Mouse (Mus musculus): ENCODE results near the gene Spdl1. TPM values are rescaled to one million over a fixed set of nuclear protein-coding genes. Genes with fewer than 3 reads are reported as not detected.

Spdl1 gene
- polyA plus RNA-seq, 1 experiment from 2014 or later, result 5.0 TPM

DNA sequence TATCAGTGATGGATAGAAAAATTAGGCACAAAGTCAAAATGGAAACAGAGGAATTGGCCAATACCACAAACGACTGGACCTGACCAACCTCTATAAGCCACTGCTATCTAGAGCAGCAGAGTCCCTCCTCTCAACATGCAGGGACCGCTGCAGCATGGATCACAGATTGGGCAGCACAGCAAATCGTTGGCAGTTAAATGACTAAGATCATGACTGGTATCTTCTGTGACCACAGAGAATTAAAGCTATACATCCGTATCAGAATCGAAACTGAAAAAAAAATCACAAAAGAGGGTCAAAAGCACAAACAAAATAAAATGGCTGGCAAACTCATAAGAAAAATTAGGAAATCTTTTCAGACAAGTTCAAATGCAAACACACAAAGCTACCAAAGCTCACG, 71.3 kb downstream of the Spdl1 start:
- DNase-seq (ENCODE audit: low spot score) (no peak), ATAC-seq (ENCODE audit: low FRiP score, low TSS enrichment) (no peak)
- 75% methylated on average over 6 of the region's 6 CpGs for WGBS
- no peak overlapping the region for H3K4me3 ChIP-seq (ENCODE audit: low read depth, low read length)
- H3K36me3 ChIP-seq (ENCODE audit: control insufficient read depth, insufficient read depth, low read length), result no peaks in the 10 kb centered on the region
- H3K4me2 ChIP-seq (replicated peaks; ENCODE audit: low read depth), result no peak overlapping the region
- no peak overlapping the region for H3K9ac ChIP-seq (ENCODE audit: low read length)
- TF ChIP-seq EP300 (optimal IDR thresholded peaks at IDR 0.05) (no peak), CTCF (IDR thresholded peaks at IDR 0.05; ENCODE audit: low read depth) (no peak)
- no peaks in the 10 kb centered on the region for H3K4me1 ChIP-seq (replicated peaks; ENCODE audit: control insufficient read depth, insufficient read depth)
- no peaks in the 10 kb centered on the region for H3K9me3 ChIP-seq (ENCODE audit: control insufficient read depth, low read length)
- H3K27me3 ChIP-seq (ENCODE audit: control insufficient read depth, insufficient read depth, low read length), result no peaks in the 10 kb centered on the region
- H3K27ac ChIP-seq (replicated peaks), result no peak overlapping the region

DNA sequence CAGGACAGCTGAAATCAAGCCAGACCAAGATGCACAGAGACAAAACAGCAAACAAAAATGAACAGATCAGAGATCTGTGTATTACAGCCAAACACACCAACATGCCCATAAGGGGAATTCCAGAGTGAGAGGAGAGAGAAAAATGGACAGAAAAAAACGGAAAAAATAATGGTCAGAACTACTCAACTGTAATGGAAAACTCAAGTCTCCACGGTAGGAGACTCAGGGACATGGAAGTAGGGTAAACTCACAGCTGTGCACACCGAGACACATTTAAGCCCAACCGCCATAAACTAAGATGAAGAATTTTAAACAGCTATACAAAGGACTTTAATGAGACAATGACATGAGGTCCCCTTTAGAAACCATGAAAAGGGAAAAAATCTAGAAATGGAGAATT, 73.9 kb downstream of the Spdl1 start:
- no peak for ATAC-seq (ENCODE audit: low FRiP score, low TSS enrichment)
- Histone ChIP-seq H3K9me3 (ENCODE audit: control insufficient read depth, low read length) (no peaks in the 10 kb centered on the region), H3K27ac (replicated peaks) (no peak overlapping the region), H3K4me1 (replicated peaks; ENCODE audit: control insufficient read depth, insufficient read depth) (no peaks in the 10 kb centered on the region), H3K4me2 (replicated peaks; ENCODE audit: low read depth) (no peak overlapping the region), H3K36me3 (ENCODE audit: control insufficient read depth, insufficient read depth, low read length) (no peaks in the 10 kb centered on the region), H3K9ac (ENCODE audit: low read length) (no peak overlapping the region), H3K27me3 (ENCODE audit: control insufficient read depth, insufficient read depth, low read length) (no peaks in the 10 kb centered on the region), H3K4me3 (ENCODE audit: low read depth, low read length) (no peak overlapping the region)
- no peak for TF ChIP-seq CTCF (IDR thresholded peaks at IDR 0.05; ENCODE audit: low read depth)
- TF ChIP-seq EP300 (optimal IDR thresholded peaks at IDR 0.05), result no peak
- no peak for DNase-seq (ENCODE audit: low spot score)
- 62% methylated on average over 4 of the region's 4 CpGs for WGBS

Other genes starting within 250 kb of the Spdl1 start
- gene Dock2, start 49.7 kb downstream of the Spdl1 start, polyA plus RNA-seq (2015; fragmentation: Nextera tagmentation; extraction: Ambion mirVana), result 0.62 and 1.0 TPM in 2 replicates